Mouse (Mus musculus): ENCODE data around the gene Gm49393. TPM values are rescaled to one million over a fixed set of nuclear protein-coding genes. Genes with fewer than 3 reads are reported as not detected.

Gm49393 gene
- polyA plus RNA-seq, 1 experiment from 2014 or later, result not detected

DNA sequence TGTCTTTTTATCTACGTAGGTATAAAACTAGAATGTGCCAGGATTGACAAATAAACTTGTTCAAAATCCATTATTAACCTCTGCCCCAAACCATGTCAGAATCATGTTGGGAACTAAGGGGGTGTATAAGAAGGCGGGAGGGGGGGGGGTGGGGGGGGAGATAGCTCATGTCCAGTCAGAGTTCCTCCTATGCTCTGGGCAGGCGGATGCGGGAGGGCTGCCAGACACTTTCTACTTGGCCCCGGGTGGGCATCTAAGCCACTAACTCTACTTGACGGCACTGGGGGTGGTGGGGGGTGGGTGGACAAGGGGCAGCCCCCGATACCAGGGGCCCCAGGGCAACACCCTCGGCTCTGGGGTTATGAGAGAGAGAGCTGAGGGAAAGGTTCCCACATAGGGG lies 92.2 kb downstream of the Gm49393 start:
- Histone ChIP-seq H3K36me3 (no peaks in the 10 kb centered on the region), H3K27ac (no peak overlapping the region), H3K27me3 (ENCODE audit: insufficient read depth, poor library complexity, severe bottlenecking) (no peaks in the 10 kb centered on the region), H3K4me3 (no peak overlapping the region), H3K9me3 (no peaks in the 10 kb centered on the region), H3K4me1 (no peaks in the 10 kb centered on the region)
- DNase-seq (ENCODE audit: low spot score), result no peak
- 81% methylated on average over 8 of the region's 8 CpGs for WGBS

DNA sequence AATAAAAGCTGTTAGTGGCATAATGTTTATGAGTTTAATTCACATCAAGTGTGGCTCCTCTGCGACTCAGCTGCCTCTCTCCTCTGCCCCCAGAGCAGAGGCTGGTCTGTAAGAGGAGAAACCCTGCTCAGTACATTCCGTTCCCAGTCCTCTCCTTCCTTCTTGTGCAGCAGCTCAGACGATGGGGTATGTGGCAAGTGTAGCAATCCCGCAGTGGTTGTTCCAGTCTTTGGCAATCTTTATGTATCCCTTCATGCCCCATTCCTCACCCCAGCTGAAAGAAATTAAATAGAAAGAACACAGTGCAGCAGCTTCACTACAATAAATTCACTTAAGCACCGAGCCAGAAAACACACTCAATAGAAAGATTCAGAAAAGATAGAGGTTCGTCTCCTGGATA lies 92.7 kb downstream of the Gm49393 start:
- Histone ChIP-seq H3K36me3 (no peaks in the 10 kb centered on the region), H3K9me3 (no peaks in the 10 kb centered on the region), H3K4me1 (no peaks in the 10 kb centered on the region), H3K27ac (no peak overlapping the region), H3K4me3 (no peak overlapping the region), H3K27me3 (ENCODE audit: insufficient read depth, poor library complexity, severe bottlenecking) (no peaks in the 10 kb centered on the region)
- 73% methylated on average over 6 of the region's 6 CpGs for WGBS
- no peak for DNase-seq (ENCODE audit: low spot score)

DNA sequence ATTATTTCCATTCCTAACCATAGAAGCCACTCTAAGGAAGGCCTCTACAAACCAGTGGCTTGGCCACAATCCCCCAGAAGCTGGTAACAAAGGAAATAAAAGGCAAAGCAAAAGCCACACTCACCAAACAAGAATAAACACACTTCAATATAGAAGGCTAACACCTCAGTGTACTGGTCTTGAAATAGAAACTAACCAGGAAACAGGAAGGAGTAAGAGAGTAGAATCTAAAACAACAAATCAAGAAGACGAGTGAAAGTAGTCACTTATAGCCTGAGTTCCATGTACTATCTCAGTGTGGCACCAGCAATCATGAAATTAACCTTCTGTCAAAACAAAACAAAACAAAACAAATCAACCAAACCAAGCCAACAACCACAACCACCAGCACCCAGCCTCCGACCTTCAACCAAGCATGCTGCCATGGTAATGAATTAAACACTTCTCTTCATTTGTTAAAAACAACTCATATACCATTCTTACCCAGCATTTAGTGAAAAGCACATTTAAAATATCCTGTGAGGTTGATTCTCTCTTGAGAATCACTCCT lies 96.0 kb downstream of the Gm49393 start:
- 63% methylated on average over 2 of the region's 2 CpGs for WGBS
- H3K4me3 ChIP-seq, result no peak overlapping the region
- H3K9me3 ChIP-seq, result no peaks in the 10 kb centered on the region
- H3K36me3 ChIP-seq, result no peaks in the 10 kb centered on the region
- no peak overlapping the region for H3K27ac ChIP-seq
- H3K4me1 ChIP-seq, result no peaks in the 10 kb centered on the region
- no peak for DNase-seq (ENCODE audit: low spot score)
- no peaks in the 10 kb centered on the region for H3K27me3 ChIP-seq (ENCODE audit: insufficient read depth, poor library complexity, severe bottlenecking)

DNA sequence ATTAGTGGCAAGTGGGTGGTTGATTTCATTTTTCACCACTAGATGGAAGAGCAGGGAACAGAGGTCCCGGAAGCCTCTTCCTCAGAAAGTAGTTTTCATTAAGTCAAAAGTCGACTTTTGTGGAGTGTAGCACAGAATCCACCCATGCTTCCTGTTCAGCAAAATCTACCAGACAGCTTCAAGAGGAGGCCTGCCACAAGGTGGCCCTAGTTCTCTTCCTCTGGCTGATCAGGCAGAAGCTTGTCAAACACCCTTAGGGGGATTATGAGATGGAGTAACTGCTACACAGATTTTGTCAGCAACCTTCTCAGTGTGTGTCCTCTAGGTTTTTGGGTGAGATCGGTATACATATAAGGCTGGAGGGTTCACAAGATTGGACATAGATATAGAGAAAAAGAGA lies 109.3 kb downstream of the Gm49393 start:
- DNase-seq (ENCODE audit: low spot score), result no peak
- H3K27me3 ChIP-seq (ENCODE audit: insufficient read depth, poor library complexity, severe bottlenecking), result no peaks in the 10 kb centered on the region
- no peaks in the 10 kb centered on the region for H3K36me3 ChIP-seq
- H3K9me3 ChIP-seq, result no peaks in the 10 kb centered on the region
- H3K4me1 ChIP-seq, result no peaks in the 10 kb centered on the region
- no peak overlapping the region for H3K27ac ChIP-seq
- no peak overlapping the region for H3K4me3 ChIP-seq
- 46% methylated on average over 3 of the region's 3 CpGs for WGBS

DNA sequence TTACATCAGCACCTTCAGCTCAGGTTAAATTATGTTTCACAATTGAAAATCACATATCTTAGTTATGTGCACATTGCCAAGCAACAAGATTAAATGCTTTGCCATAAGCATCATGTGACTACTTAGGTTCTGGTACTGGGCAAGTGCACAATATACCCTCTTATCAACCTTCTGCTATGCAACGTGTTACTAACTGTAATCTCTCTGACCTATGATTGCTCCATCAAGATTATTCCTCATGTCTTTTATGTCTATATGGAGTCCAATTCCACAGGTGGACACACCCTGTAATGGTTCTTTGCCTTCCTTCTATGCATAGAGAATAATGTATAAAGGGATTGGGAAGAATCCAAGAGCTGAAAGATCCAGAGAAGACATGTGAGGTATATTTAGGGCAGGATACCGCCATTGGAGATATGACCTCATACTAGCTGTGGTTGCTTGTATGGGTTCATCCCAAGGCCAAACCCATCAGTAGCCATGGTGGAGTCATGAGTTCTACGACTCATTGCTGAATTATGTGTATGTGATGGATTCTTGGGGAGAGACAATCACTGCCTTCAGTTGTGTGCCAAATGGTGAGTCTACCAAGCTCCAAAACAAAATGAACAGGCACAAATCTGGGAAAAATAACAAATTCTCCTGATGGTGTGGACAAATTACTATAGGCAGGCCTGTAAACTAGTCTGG lies 114.8 kb downstream of the Gm49393 start:
- H3K27me3 ChIP-seq (ENCODE audit: insufficient read depth, poor library complexity, severe bottlenecking), result no peaks in the 10 kb centered on the region
- WGBS, result 61% methylated on average over 3 of the region's 3 CpGs
- H3K4me1 ChIP-seq, result no peaks in the 10 kb centered on the region
- no peaks in the 10 kb centered on the region for H3K9me3 ChIP-seq
- H3K36me3 ChIP-seq, result no peaks in the 10 kb centered on the region
- DNase-seq (ENCODE audit: low spot score), result no peak
- no peak overlapping the region for H3K27ac ChIP-seq
- no peak overlapping the region for H3K4me3 ChIP-seq

DNA sequence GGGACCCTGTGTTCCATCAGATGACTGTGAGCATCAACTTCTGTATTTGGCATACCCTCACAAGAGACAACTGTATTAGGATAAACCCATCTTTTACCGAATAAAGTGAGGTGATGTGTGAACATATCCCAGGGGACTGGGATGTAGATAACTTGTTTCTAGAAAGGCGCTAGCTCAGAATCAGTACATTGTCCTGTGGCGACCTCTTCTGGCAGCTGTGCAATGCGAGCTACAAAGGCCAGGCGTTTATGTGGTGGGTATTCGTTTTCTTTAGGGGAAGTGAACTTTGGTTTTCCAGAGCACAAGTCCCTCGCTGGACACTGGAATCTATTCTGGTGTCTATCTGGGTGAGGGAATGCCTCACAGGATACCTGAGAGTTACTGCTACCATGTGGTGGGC lies 115.9 kb downstream of the Gm49393 start:
- Histone ChIP-seq H3K27ac (no peak overlapping the region), H3K9me3 (no peaks in the 10 kb centered on the region), H3K4me1 (no peaks in the 10 kb centered on the region), H3K27me3 (ENCODE audit: insufficient read depth, poor library complexity, severe bottlenecking) (no peaks in the 10 kb centered on the region), H3K36me3 (no peaks in the 10 kb centered on the region), H3K4me3 (no peak overlapping the region)
- 9% methylated on average over 7 of the region's 7 CpGs for WGBS
- no peak for DNase-seq (ENCODE audit: low spot score)

DNA sequence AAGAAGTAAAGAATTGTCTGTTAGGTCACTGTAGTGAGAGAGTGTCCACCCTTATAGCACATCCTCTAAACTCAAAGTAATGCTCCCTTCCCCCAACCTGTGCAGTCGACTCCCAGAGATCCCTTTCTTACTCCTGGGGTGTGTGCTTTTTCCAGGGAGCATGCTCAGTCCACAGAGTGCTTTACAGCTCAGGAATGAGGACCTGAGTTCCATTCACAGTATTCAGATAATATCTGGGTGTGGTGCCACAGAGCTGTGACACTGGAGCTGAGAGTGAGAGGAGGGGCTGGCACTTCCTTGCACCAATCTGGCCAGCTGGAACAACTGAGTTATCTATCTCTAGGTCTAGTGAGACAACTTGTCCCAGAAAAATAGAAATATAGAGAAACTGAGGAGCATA lies 121.7 kb downstream of the Gm49393 start:
- DNase-seq (ENCODE audit: low spot score), result no peak
- Histone ChIP-seq H3K27ac (no peak overlapping the region), H3K36me3 (no peaks in the 10 kb centered on the region), H3K9me3 (no peaks in the 10 kb centered on the region), H3K4me1 (no peaks in the 10 kb centered on the region), H3K4me3 (no peak overlapping the region), H3K27me3 (ENCODE audit: insufficient read depth, poor library complexity, severe bottlenecking) (no peaks in the 10 kb centered on the region)
- WGBS, result 64% methylated on average over 1 of the region's 1 CpGs

DNA sequence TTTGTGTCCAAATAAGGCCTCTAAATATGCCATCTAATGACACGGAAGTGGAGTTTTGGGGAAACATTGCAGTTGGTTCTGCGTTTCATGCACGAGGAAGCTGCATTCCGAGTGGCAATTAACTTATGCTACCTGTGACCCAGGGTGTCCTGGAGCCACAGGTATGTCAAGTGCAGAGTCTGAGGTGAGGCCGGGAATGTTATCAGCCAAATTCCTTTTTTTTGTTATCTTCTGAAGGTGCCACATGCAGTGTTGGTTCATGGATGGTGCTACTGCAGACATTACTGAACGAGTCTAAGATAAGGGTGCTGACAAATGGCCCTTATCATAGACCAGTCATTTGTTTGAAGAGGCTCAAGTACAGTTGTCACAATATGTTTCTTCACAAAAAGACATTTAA lies 122.6 kb downstream of the Gm49393 start:
- Histone ChIP-seq H3K4me1 (no peaks in the 10 kb centered on the region), H3K4me3 (no peak overlapping the region), H3K36me3 (no peaks in the 10 kb centered on the region), H3K27me3 (ENCODE audit: insufficient read depth, poor library complexity, severe bottlenecking) (no peaks in the 10 kb centered on the region), H3K9me3 (no peaks in the 10 kb centered on the region), H3K27ac (no peak overlapping the region)
- DNase-seq (ENCODE audit: low spot score), result no peak
- 60% methylated on average over 6 of the region's 6 CpGs for WGBS

DNA sequence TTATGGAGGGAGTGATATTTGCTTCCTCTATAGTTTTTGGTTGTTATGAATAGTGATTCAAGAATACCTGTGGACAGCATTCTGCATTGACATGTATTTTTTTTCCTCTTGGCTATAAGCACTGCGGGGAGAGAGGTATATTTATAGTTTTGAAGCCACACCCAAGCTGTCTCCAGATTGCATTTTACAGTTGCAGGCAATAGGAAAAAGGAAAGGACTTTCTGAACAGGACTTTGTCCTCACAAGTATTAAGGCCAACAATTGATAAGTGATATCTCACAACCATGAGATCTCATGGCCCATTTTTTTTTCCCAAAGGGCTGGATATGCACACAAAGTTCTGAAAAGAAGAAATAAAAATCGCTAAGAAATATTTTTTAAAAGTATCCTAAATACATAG lies 125.7 kb downstream of the Gm49393 start:
- 51% methylated on average over 2 of the region's 2 CpGs for WGBS
- no peaks in the 10 kb centered on the region for H3K36me3 ChIP-seq
- H3K27me3 ChIP-seq (ENCODE audit: insufficient read depth, poor library complexity, severe bottlenecking), result no peaks in the 10 kb centered on the region
- H3K27ac ChIP-seq, result no peak overlapping the region
- DNase-seq (ENCODE audit: low spot score), result no peak
- no peaks in the 10 kb centered on the region for H3K4me1 ChIP-seq
- no peak overlapping the region for H3K4me3 ChIP-seq
- H3K9me3 ChIP-seq, result no peaks in the 10 kb centered on the region

Other genes starting within 250 kb of the Gm49393 start
- gene BC051665, start 149.2 kb downstream of the Gm49393 start, polyA plus RNA-seq (2016; fragmentation: Nextera tagmentation; extraction: Ambion mirVana), result not detected in 2 replicates
- gene Ctsll3, start 132.7 kb downstream of the Gm49393 start, polyA plus RNA-seq (2016; fragmentation: Nextera tagmentation; extraction: Ambion mirVana), result not detected in 2 replicates
- gene 4930486L24Rik, start 71.1 kb downstream of the Gm49393 start, polyA plus RNA-seq (2016; fragmentation: Nextera tagmentation; extraction: Ambion mirVana), result 0.38 TPM in 1 of 2 replicates, not detected in the other
- gene Gm49392, start 38.7 kb downstream of the Gm49393 start, polyA plus RNA-seq (2016; fragmentation: Nextera tagmentation; extraction: Ambion mirVana), result 0.69 TPM in 1 of 2 replicates, not detected in the other
- 3.6 and 5.7 TPM in 2 replicates for gene Ctla2b, start 38.1 kb downstream of the Gm49393 start, polyA plus RNA-seq (2016; fragmentation: Nextera tagmentation; extraction: Ambion mirVana)
- gene Tpbpb, start 30.7 kb downstream of the Gm49393 start, polyA plus RNA-seq (2016; fragmentation: Nextera tagmentation; extraction: Ambion mirVana), result not detected in 2 replicates
- gene Gm49391, start 981 bp upstream of the Gm49393 start, polyA plus RNA-seq (2016; fragmentation: Nextera tagmentation; extraction: Ambion mirVana), result 0.98 and 1.4 TPM in 2 replicates
- 32.2 and 48.4 TPM in 2 replicates for gene Ctla2a, start 1.0 kb upstream of the Gm49393 start, polyA plus RNA-seq (2016; fragmentation: Nextera tagmentation; extraction: Ambion mirVana)
- not detected in 2 replicates for gene Tpbpa, start 6.4 kb upstream of the Gm49393 start, polyA plus RNA-seq (2016; fragmentation: Nextera tagmentation; extraction: Ambion mirVana)
- 0.25 TPM in 1 of 2 replicates, not detected in the other for gene Ctsj, start 70.4 kb upstream of the Gm49393 start, polyA plus RNA-seq (2016; fragmentation: Nextera tagmentation; extraction: Ambion mirVana)
- not detected in 2 replicates for gene Ctsq, start 105.0 kb upstream of the Gm49393 start, polyA plus RNA-seq (2016; fragmentation: Nextera tagmentation; extraction: Ambion mirVana)
- gene Ctsr, start 228.7 kb upstream of the Gm49393 start, polyA plus RNA-seq (2016; fragmentation: Nextera tagmentation; extraction: Ambion mirVana), result not detected in 2 replicates

All from heart, embryonic 10.5 days (tissue).